9 mouse cellular contexts compared by ENCODE assay signal in the genomic region with DNA sequence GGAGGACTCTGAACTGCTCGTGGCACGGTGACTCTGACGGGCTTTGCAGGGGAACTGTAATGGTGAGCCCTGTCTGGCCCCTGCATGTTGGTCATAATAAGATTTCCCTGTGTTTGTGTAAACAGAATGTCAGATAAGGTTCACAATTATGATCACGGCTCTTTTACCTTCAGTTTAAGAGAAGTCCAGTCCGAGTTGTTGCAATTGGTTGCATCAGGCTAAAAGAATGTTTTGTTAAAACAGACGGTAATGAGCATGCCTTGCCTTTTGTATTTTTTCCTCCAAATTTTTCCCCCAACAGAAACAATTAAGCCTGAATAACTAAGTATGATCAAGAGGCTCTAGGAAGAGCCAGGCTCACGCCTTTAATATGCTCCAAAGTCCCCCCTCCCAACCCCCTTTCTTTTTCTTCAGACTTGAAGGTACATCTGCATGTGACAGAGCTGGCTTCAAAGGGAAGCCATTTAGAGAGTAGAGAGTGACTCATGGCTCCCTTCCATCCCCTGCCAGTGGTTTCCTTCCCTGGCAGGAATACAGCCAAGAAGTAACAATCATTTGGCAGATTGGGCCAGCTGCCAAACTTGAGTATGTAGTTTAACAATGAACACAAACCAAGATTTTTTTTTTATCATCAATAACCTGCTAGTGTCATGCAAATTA.
A peak's percentile ranks its signal among the peaks of the same experiment; 100 is the strongest.
DNase-seq lines count a peak whose midpoint lies in the region; ATAC-seq lines count a peak whose summit lies in the region.
"Had no signal": no experiment of that assay in that cellular context is flagged by ENCODE, and none has a peak within 500 bp of the region (broad histone marks: within the 10 kb centered on the region; RNA-seq: fewer than 3 reads in every experiment).

No protein-coding gene starts in this region.

- no peak overlapping the region for H3K4me3 ChIP-seq in kidney, embryonic 15.5 days (replicated peaks)
- no peak overlapping the region for H3K4me3 ChIP-seq in forebrain, embryonic 14.5 days (ENCODE audit: low read depth, low read length)
- H3K4me3 ChIP-seq: erythroblast, embryonic 14.5 days had no signal

- H3K4me1 ChIP-seq in kidney, embryonic 15.5 days, result peaks cover 3% of the 10 kb centered on the region; the same call in 1 of the 2 replicates
- peaks cover 3% of the 10 kb centered on the region; the same call in 1 of the 2 replicates for H3K4me1 ChIP-seq in forebrain, embryonic 14.5 days (ENCODE audit: control insufficient read depth, insufficient read depth, low read length)

- no peak overlapping the region for H3K4me2 ChIP-seq in kidney, embryonic 15.5 days
- no peak overlapping the region for H3K4me2 ChIP-seq in forebrain, embryonic 14.5 days (ENCODE audit: low read length)

- DNase-seq in kidney, adult 11 months, result peak; percentile 50
- peak; percentile 74 for DNase-seq in NIH3T3 (ENCODE audit: low read depth)
- DNase-seq in forebrain, embryonic 14.5 days (ENCODE audit: low spot score), result peak; percentile 88
- DNase-seq in lung, postnatal 25 days (ENCODE audit: low spot score), result peak; percentile 70
- no peak for DNase-seq in spleen, postnatal 14 days (ENCODE audit: low spot score in 2 of 2)
- no peak for DNase-seq in gastrocnemius, adult 18-20 months (ENCODE audit: low spot score)
- DNase-seq in cerebellum, adult 9-10 months, result no peak

- 44% methylated on average over 7 of the region's 7 CpGs for WGBS in kidney, embryonic 15.5 days
- WGBS in forebrain, embryonic 14.5 days, result 10% methylated on average over 7 of the region's 7 CpGs

- H3K9ac ChIP-seq in kidney, embryonic 15.5 days, result no peak overlapping the region
- H3K9ac ChIP-seq in forebrain, embryonic 14.5 days (ENCODE audit: low read length), result no peak overlapping the region

- no peaks in the 10 kb centered on the region for H3K27me3 ChIP-seq in kidney, embryonic 15.5 days
- 0 out of 2 replicates have a peak, but pooled peaks cover 13% of the 10 kb centered on the region for H3K27me3 ChIP-seq in forebrain, embryonic 14.5 days (replicated peaks; ENCODE audit: control insufficient read depth, insufficient read depth, low read length)

- no peaks in the 10 kb centered on the region for H3K36me3 ChIP-seq in kidney, embryonic 15.5 days
- no peaks in the 10 kb centered on the region for H3K36me3 ChIP-seq in forebrain, embryonic 14.5 days (ENCODE audit: control insufficient read depth, insufficient read depth, low read length)

- H3K9me3 ChIP-seq in kidney, embryonic 15.5 days (replicated peaks), result no peaks in the 10 kb centered on the region
- H3K9me3 ChIP-seq in forebrain, embryonic 14.5 days (replicated peaks; ENCODE audit: control insufficient read depth, low read length), result no peaks in the 10 kb centered on the region

- no peak overlapping the region for H3K27ac ChIP-seq in kidney, embryonic 15.5 days
- H3K27ac ChIP-seq in forebrain, embryonic 14.5 days (ENCODE audit: low read depth, low read length), result no peak overlapping the region

- ATAC-seq in kidney, embryonic 15.5 days (replicated peaks; ENCODE audit: low FRiP score), result no peak
- ATAC-seq in forebrain, embryonic 14.5 days, result peak; percentile 84

Comparison
In these comparisons a context has a peak if more than half of its experiments do, and no peak if none do; other contexts are left out.
1. DNase-seq: peak in kidney, adult 11 months (single experiment), NIH3T3 (single experiment), forebrain, embryonic 14.5 days (single experiment) and lung, postnatal 25 days (single experiment); none in spleen, postnatal 14 days (0 of 2), gastrocnemius, adult 18-20 months (single experiment) and cerebellum, adult 9-10 months (single experiment).